In the genomic region with DNA sequence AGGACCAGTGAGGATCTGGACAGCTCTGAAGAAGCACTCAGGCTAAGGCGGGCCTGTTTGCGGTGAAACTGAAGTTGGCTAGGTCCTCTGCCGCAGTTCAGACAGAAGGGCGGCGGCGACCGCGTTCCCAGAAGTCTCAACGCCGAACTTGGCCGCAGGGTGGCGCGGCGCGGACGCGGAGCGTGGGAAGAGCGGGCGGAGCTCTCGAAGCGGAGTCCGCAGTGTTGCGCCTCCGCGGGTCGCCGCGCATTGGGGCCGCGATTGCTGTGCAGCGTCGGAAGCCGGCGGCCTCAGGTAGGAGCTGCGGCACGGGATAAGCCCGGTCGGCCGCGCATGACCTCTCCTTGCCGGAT, we compare ENCODE assay signal across 8 mouse cellular contexts. TPM values are rescaled to one million over a fixed set of nuclear protein-coding genes. Genes with fewer than 3 reads are reported as not detected.
DNase-seq lines count a peak whose midpoint lies in the region; ATAC-seq and TF ChIP-seq lines count a peak whose summit lies in the region.

No protein-coding gene starts in this region.

- peak; percentile 87 for DNase-seq in CD4-positive helper T cell, adult 2 months (ENCODE audit: low read depth, low spot score)
- DNase-seq in brain, embryonic 14.5 days (ENCODE audit: low read depth): peak; percentile 94
- peak; percentile 42 to 82 for DNase-seq in monocyte, adult 2 months (ENCODE audit: low read depth in 1 of 2, low spot score in 2 of 2)
- peak; percentile 83 for DNase-seq in spleen, postnatal 14 days (ENCODE audit: low spot score in 2 of 2)

- H3K4me1 ChIP-seq in heart, embryonic 11.5 days (ENCODE audit: control insufficient read depth, insufficient read depth, low read length): peaks cover 7% of the 10 kb centered on the region; the same call in 1 of the 2 replicates
- peaks cover 17% of the 10 kb centered on the region for H3K4me1 ChIP-seq in kidney, embryonic 15.5 days
- peaks cover 8% of the 10 kb centered on the region for H3K4me1 ChIP-seq in limb, embryonic 15.5 days

- peak; percentile 70 for TF ChIP-seq POLR2A in brain, embryonic 14.5 days (IDR thresholded peaks at IDR 0.05; ENCODE audit: borderline replicate concordance, extremely low read depth, insufficient read depth, insufficient read length, poor library complexity, severe bottlenecking)

- no peaks in the 10 kb centered on the region for H3K27me3 ChIP-seq in heart, embryonic 11.5 days (ENCODE audit: control insufficient read depth, insufficient read depth, low read length)
- H3K27me3 ChIP-seq in kidney, embryonic 15.5 days: peaks cover 3% of the 10 kb centered on the region; the same call in 1 of the 2 replicates
- H3K27me3 ChIP-seq in limb, embryonic 15.5 days: no peaks in the 10 kb centered on the region

- ATAC-seq in erythroblast, adult 5-6 weeks (replicated peaks; ENCODE audit: low FRiP score, poor library complexity, severe bottlenecking): peak; percentile 91
- peak; percentile 88 for ATAC-seq in heart, embryonic 11.5 days (replicated peaks; ENCODE audit: insufficient number of reproducible peaks, low FRiP score, low TSS enrichment)
- ATAC-seq in kidney, embryonic 15.5 days (replicated peaks; ENCODE audit: low FRiP score): peak; percentile 94
- ATAC-seq in limb, embryonic 15.5 days (ENCODE audit: insufficient number of reproducible peaks, low FRiP score, low TSS enrichment, low read depth): peak; percentile 83

- H3K27ac ChIP-seq in heart, embryonic 11.5 days (ENCODE audit: low read depth, low read length): peak overlapping the region; percentile 59
- H3K27ac ChIP-seq in kidney, embryonic 15.5 days: peak overlapping the region; percentile 80
- no peak overlapping the region for H3K27ac ChIP-seq in limb, embryonic 15.5 days

- peak; percentile 80 for TF ChIP-seq CTCF in brain, embryonic 14.5 days (IDR thresholded peaks at IDR 0.05; ENCODE audit: borderline replicate concordance, extremely low read depth, insufficient read depth, insufficient read length)

- H3K4me2 ChIP-seq in heart, embryonic 11.5 days: peak overlapping the region; percentile 99
- peak overlapping the region; percentile 85 for H3K4me2 ChIP-seq in kidney, embryonic 15.5 days
- peak overlapping the region; percentile 92 for H3K4me2 ChIP-seq in limb, embryonic 15.5 days

- peak overlapping the region; percentile 83 for H3K9ac ChIP-seq in heart, embryonic 11.5 days (ENCODE audit: low read depth, low read length)
- H3K9ac ChIP-seq in kidney, embryonic 15.5 days: peak overlapping the region; percentile 68
- H3K9ac ChIP-seq in limb, embryonic 15.5 days: peak overlapping the region; percentile 62

- peak overlapping the region; percentile 76 for H3K4me3 ChIP-seq in heart, embryonic 11.5 days (ENCODE audit: low read depth, low read length)
- peak overlapping the region; percentile 65 for H3K4me3 ChIP-seq in kidney, embryonic 15.5 days (replicated peaks)
- H3K4me3 ChIP-seq in limb, embryonic 15.5 days: peak overlapping the region; percentile 71

- H3K9me3 ChIP-seq in heart, embryonic 11.5 days (replicated peaks; ENCODE audit: control insufficient read depth, low read length): no peaks in the 10 kb centered on the region
- H3K9me3 ChIP-seq in kidney, embryonic 15.5 days (replicated peaks): no peaks in the 10 kb centered on the region
- H3K9me3 ChIP-seq in limb, embryonic 15.5 days: no peaks in the 10 kb centered on the region

- under 1% methylated on average over 40 of the region's 42 CpGs for WGBS in heart, embryonic 11.5 days (ENCODE audit: insufficient replicate concordance)
- WGBS in kidney, embryonic 15.5 days: under 1% methylated on average over 42 of the region's 42 CpGs
- under 1% methylated on average over 42 of the region's 42 CpGs for WGBS in limb, embryonic 15.5 days

- no peaks in the 10 kb centered on the region for H3K36me3 ChIP-seq in heart, embryonic 11.5 days (ENCODE audit: control insufficient read depth, insufficient read depth, low read length)
- no peaks in the 10 kb centered on the region for H3K36me3 ChIP-seq in kidney, embryonic 15.5 days
- no peaks in the 10 kb centered on the region for H3K36me3 ChIP-seq in limb, embryonic 15.5 days

RNA-seq across cellular contexts. Expression of gene Cd34, which starts 37.5 kb away (rescaled TPM):
- 27.9 and 33.1 TPM in 2 replicates for polyA plus RNA-seq in brain, embryonic 14.5 days (2012; rRNA removed)
- 14.0 and 14.8 TPM in 2 replicates for total RNA-seq in erythroblast, adult 5-6 weeks (2015; ENCODE audit: low replicate concordance)
- 5.2 and 8.3 TPM in 2 replicates for total RNA-seq in erythroblast, adult 5-6 weeks (2017; ENCODE audit: low replicate concordance)
- polyA plus RNA-seq in heart, embryonic 11.5 days (2014; fragmentation: Nextera tagmentation; extraction: Ambion mirVana): 70.4 and 85.1 TPM in 2 replicates
- polyA plus RNA-seq in kidney, embryonic 15.5 days (2015; fragmentation: Nextera tagmentation; extraction: Ambion mirVana): 95.6 TPM in 2 replicates
- 125 and 143 TPM in 2 replicates for polyA plus RNA-seq in limb, embryonic 15.5 days (2015; fragmentation: Nextera tagmentation; extraction: Ambion mirVana)
